Mouse (Mus musculus): ENCODE measurements around the gene Gnas.

Gene Gnas

GRCm38 (mm10) chr2:174284011-174284410 lies at the start of gene Gnas:
Gnas (plus strand) TSS chr2:174284320.
- no peak for DNase-seq (ENCODE audit: low read depth, low spot score)

- DNase-seq (ENCODE audit: low read depth, low spot score) = no peak
Observed at GRCm38 (mm10) chr2:174242431-174242830, 41.7 kb upstream of the Gnas start.

- no peak for DNase-seq (ENCODE audit: low read depth, low spot score)
Observed at GRCm38 (mm10) chr2:174251963-174252362, 32.2 kb upstream of the Gnas start.

- no peak for DNase-seq (ENCODE audit: low read depth, low spot score)
Observed at GRCm38 (mm10) chr2:174257312-174257711, 26.8 kb upstream of the Gnas start.

GRCm38 (mm10) chr2:174260004-174260403 lies 24.1 kb upstream of the Gnas start:
- no peak for DNase-seq (ENCODE audit: low read depth, low spot score)

GRCm38 (mm10) chr2:174260908-174261800 lies 23.0 kb upstream of the Gnas start:
- no peak for DNase-seq (ENCODE audit: low read depth, low spot score)

- DNase-seq (ENCODE audit: low read depth, low spot score) = no peak
Observed at GRCm38 (mm10) chr2:174261801-174262200, 22.3 kb upstream of the Gnas start.

- DNase-seq (ENCODE audit: low read depth, low spot score) = no peak
Observed at GRCm38 (mm10) chr2:174263110-174263815, 20.9 kb upstream of the Gnas start.

GRCm38 (mm10) chr2:174264248-174264647 lies 19.9 kb upstream of the Gnas start:
- DNase-seq (ENCODE audit: low read depth, low spot score) = no peak

GRCm38 (mm10) chr2:174270416-174270815 lies 13.7 kb upstream of the Gnas start:
- DNase-seq (ENCODE audit: low read depth, low spot score) = no peak

- no peak for DNase-seq (ENCODE audit: low read depth, low spot score)
Observed at GRCm38 (mm10) chr2:174271459-174271858, 12.7 kb upstream of the Gnas start.

GRCm38 (mm10) chr2:174273131-174273530 lies 11.0 kb upstream of the Gnas start:
- DNase-seq (ENCODE audit: low read depth, low spot score) = no peak

- DNase-seq (ENCODE audit: low read depth, low spot score) = no peak
Observed at GRCm38 (mm10) chr2:174273961-174274360, 10.2 kb upstream of the Gnas start.

- DNase-seq (ENCODE audit: low read depth, low spot score) = no peak
Observed at GRCm38 (mm10) chr2:174279771-174280170, 4.3 kb upstream of the Gnas start.

- DNase-seq (ENCODE audit: low read depth, low spot score) = no peak
Observed at GRCm38 (mm10) chr2:174283341-174283740, 779 bp upstream of the Gnas start.

GRCm38 (mm10) chr2:174284807-174285457 lies 812 bp downstream of the Gnas start:
- no peak for DNase-seq (ENCODE audit: low read depth, low spot score)

- no peak for DNase-seq (ENCODE audit: low read depth, low spot score)
Observed at GRCm38 (mm10) chr2:174285921-174286470, 1.9 kb downstream of the Gnas start.

GRCm38 (mm10) chr2:174287921-174288320 lies 3.8 kb downstream of the Gnas start:
- no peak for DNase-seq (ENCODE audit: low read depth, low spot score)

GRCm38 (mm10) chr2:174288673-174289430 lies 4.7 kb downstream of the Gnas start:
- DNase-seq (ENCODE audit: low read depth, low spot score) = no peak

GRCm38 (mm10) chr2:174291029-174291661 lies 7.0 kb downstream of the Gnas start:
- no peak for DNase-seq (ENCODE audit: low read depth, low spot score)

- DNase-seq (ENCODE audit: low read depth, low spot score) = no peak
Observed at GRCm38 (mm10) chr2:174291662-174292030, 7.5 kb downstream of the Gnas start.
